Mouse (Mus musculus) inflammation-experienced regulatory T-cells, adult 6 months (primary cell): ENCODE data around the gene Epo. TPM values are rescaled to one million over a fixed set of nuclear protein-coding genes. Genes with fewer than 3 reads are reported as not detected.

Experiments
- ATAC-seq: one replicate; pipeline ENCODE4 v1.8.0; 2017
- polyA plus RNA-seq, 3 experiments: library from polyadenylated mRNA; unstranded; fragments of 100-300 nt; shearing (Covaris generic); gene quantifications; one replicate each; pipeline ENCODE4 v1.2.1; 2017

Gene Epo
- polyA plus RNA-seq, 3 experiments from 2014 or later, result not detected

DNA sequence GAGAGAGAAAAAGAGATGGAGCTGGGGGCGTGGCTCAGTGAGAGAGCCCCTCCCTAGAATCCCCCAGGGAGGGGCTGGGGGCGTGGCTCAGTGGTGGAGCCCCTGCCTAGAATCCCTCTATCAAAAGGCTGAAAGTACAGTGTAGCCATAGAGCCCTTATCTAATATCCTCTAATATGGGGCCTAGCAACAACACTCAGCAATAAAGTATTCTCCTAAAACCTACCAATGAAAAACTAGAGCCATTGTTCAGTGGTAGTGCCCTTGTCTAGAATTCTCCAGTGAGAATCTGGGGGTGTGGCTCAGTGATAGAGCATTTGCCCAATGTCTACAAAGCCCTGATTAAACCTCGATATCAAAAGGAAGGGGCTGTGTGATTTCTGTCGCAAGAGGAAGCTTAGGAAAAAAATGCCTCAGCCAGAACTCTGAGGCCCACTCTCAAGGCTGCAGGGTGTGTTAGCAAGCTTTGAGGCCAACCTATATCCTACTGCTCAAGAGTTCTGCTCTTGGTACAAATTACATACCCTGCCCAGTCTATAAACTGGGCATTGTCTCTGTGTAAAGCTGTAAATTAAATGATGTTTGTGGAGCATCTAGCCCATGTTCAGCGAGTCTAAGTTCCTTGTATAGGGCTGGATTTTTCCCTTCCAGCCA lies 60.7 kb downstream of the Epo start:
- no peak for ATAC-seq

DNA sequence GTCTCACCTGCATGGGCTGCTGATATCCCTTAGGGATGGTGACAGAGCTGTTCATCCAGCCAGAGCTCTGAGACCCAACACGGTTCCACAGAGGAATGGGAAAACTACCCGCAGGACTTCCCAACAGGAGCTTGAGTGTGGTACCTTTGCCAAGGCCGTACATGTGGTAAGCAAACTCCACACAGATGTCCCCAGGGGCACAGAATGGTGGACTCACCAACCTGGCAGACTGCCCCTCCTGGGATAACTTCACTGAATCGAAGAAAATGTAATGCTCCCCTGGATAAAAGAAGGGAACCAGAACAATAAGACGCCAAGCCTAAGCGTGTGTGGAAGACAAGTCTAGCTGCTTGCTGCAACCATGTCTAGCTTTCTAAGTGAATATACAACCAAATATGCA lies 66.1 kb downstream of the Epo start:
- ATAC-seq, result no peak

DNA sequence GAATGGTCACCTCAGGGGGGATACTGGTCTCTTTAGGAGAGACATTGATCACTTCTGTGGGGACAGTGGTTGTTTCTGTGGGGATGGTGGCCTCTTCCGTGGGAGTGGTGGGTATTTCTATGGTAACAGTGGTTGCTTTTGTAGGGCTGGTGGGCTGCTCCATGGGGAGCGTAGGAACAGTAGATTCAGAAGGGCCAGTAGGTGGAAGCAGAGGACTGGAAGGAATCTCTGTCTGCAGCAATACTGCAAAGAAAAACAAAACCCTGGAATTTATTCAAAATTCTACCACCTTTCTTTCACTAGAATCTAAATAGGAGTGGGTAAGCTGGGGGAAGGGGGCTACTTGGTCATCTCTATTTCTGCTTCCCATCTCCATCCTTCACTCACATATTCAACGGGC lies 68.0 kb downstream of the Epo start:
- no peak for ATAC-seq

DNA sequence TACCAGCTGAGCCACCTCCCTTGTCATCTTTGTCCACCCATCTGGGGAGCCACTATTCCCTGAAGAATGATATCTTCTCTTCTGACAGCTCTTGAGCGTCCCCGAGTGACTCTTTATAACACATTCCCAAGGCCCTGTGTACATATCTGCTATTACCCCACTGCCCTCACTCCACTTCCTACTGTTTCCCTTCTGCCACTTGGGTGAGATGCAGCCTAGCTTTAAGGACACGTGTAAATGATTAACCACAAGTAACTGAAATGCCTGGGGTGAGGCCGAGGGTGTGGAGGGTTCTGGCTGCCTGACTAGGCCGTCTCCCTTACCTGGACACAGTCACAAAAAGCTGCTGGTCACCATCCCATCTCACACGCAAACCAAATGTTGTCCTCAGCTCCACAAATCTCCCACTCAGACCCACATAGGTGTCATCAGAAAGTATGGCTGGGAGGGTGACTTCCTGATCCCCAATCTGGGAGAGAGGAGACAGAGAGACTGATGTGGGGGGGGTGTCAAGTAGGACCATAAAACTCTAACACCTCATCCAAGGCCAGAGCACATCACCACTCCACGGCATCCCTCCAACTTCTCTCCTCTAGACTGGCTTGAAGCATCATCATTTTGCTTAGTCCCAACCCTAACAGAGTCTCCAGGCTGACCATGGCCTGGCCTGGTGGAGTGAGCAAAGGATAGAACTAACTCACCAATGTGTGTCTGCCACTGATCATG lies 77.0 kb downstream of the Epo start:
- no peak for ATAC-seq

DNA sequence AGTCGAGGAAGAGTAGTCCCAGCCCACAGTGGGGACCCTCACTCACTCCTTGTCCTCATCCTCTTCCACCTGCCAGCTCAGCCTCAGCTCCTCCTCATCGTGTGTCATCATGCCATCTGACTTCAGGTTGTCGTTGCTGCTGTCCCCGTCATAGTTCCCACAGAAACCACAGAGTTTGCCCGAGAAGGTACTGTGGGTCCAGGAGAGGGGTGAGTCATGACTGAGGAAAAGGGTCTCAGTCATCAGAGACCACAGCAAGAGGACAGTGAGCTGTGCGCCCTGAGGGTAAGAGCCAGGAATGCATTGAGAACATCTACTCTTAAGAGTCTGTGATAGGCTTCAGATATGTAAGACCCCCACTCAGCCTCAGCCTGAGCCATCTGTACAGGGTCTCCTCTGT lies 77.8 kb downstream of the Epo start:
- no peak for ATAC-seq

DNA sequence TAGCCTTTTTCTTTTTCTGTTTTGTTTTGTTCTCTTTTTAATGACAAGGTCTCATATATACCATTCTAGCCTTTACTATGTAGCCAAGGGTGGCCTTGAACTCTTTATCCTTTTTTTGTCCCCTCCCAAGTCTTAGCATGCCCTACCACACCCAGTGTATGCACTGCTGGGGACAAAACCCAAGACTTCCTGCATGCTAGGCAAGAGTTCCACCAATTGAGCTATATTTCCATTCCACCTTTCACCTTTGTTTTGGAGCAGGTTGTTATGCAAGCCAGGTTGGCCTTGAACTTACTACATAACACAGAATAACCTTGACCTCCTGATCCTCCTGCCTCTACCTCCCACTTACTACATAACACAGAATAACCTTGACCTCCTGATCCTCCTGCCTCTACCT lies 87.5 kb downstream of the Epo start:
- ATAC-seq, result no peak

DNA sequence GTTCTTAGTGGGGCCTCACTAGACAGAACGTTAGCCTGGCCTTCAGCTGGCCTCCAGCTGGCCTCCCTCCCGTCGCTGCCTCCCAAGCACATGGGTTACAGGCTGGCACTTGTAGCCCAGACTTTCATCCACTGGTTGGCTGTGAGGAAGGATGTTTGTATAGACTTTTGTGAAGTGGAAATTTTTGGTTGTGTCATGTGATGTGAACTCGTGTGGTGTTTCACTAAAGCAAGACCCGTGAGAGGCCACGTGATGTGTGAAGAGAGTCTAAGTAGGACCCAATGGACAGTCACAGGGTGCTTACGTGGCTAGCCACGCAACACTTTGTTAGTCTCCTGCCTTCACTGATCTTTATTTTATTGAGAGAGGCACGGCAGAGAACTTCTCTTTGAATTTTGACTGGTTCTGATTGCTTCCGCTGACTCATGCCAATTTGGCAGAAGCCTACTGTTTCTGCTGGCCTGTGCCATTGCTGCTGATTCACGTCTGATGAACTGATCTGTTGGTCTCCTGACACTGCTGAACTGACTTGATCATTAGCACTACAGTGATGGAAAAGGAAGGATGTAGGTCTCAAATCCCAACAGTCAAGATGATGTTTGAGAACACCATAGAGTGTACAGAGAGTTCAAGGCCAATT lies 92.7 kb downstream of the Epo start:
- no peak for ATAC-seq

DNA sequence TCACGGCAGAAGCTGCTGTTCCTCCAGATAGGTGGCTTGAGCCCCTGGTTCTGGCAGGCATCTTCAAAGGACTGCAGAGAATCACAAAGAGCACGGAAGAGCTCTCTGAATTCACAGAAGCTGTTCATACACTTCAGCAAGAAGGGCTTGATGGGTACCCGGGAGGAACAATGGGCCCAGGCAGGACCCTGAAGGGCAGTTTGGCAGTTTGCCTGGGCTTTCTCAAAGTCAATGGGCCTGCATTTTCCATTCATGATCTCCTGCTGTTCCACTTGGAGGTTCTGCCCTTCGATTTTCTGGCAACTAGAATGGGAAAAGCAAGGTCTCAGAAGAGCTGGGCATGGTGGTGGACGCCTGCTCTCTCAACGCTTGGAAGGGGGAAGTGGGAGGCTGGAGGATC lies 99.2 kb downstream of the Epo start:
- no peak for ATAC-seq

Other genes with a start within 250 kb of the Epo start
- gene Ache, start 245.7 kb downstream of the Epo start, polyA plus RNA-seq, result not detected
- gene Ufsp1, start 238.6 kb downstream of the Epo start, polyA plus RNA-seq, result 1 to 10 TPM in 2 of 3 experiments, under 1 TPM in 1; 0.32 to 2.0 (median 1.5) TPM
- gene Srrt, start 225.6 kb downstream of the Epo start, polyA plus RNA-seq, result 10 to 100 TPM; 58.1 to 76.1 (median 61.2) TPM
- 1 to 10 TPM; 1.4 to 1.7 (median 1.6) TPM for gene Trip6, start 218.8 kb downstream of the Epo start, polyA plus RNA-seq
- 10 to 100 TPM in 2 of 3 experiments, 1 to 10 TPM in 1; 6.0 to 15.2 (median 11.0) TPM for gene Slc12a9, start 199.6 kb downstream of the Epo start, polyA plus RNA-seq
- not detected for gene Ephb4, start 183.1 kb downstream of the Epo start, polyA plus RNA-seq
- gene Zan, start 56.2 kb downstream of the Epo start, polyA plus RNA-seq, result under 1 TPM; 0.19 to 0.55 (median 0.24) TPM
- 10 to 100 TPM; 51.1 to 61.5 (median 59.1) TPM for gene Pop7, start 30.7 kb downstream of the Epo start, polyA plus RNA-seq
- gene Gigyf1, start 14.7 kb downstream of the Epo start, polyA plus RNA-seq, result 10 to 100 TPM; 14.0 to 33.6 (median 31.4) TPM
- 10 to 100 TPM; 63.1 to 85.4 (median 72.9) TPM for gene Gnb2, start 268 bp upstream of the Epo start, polyA plus RNA-seq
- not detected for gene Actl6b, start 20.3 kb upstream of the Epo start, polyA plus RNA-seq
- 1 to 10 TPM in 2 of 3 experiments, not detected in 1; 1.3 to 1.9 TPM for gene Tfr2, start 36.6 kb upstream of the Epo start, polyA plus RNA-seq
- 10 to 100 TPM; 24.5 to 34.8 (median 31.0) TPM for gene Mospd3, start 67.8 kb upstream of the Epo start, polyA plus RNA-seq
- gene Pcolce, start 80.5 kb upstream of the Epo start, polyA plus RNA-seq, result under 1 TPM in 2 of 3 experiments, not detected in 1; 0.40 to 0.80 TPM
- gene Fbxo24, start 95.8 kb upstream of the Epo start, polyA plus RNA-seq, result under 1 TPM in 2 of 3 experiments, not detected in 1; 0.33 to 0.67 TPM
- gene Lrch4, start 95.9 kb upstream of the Epo start, polyA plus RNA-seq, result 10 to 100 TPM; 57.9 to 66.2 (median 65.6) TPM
- 10 to 100 TPM in 2 of 3 experiments, 1 to 10 TPM in 1; 8.6 to 14.1 (median 13.3) TPM for gene Gm20605, start 95.9 kb upstream of the Epo start, polyA plus RNA-seq
- 10 to 100 TPM; 18.2 to 49.8 (median 44.0) TPM for gene Sap25, start 108.1 kb upstream of the Epo start, polyA plus RNA-seq
- not detected for gene Irs3, start 112.5 kb upstream of the Epo start, polyA plus RNA-seq
- 10 to 100 TPM; 16.1 to 21.7 (median 16.4) TPM for gene Agfg2, start 151.5 kb upstream of the Epo start, polyA plus RNA-seq
- under 1 TPM in 2 of 3 experiments, not detected in 1; 0.12 to 0.20 TPM for gene Nyap1, start 208.4 kb upstream of the Epo start, polyA plus RNA-seq
- 10 to 100 TPM; 43.3 to 83.4 (median 64.7) TPM for gene Tsc22d4, start 212.5 kb upstream of the Epo start, polyA plus RNA-seq
- gene Ppp1r35, start 245.6 kb upstream of the Epo start, polyA plus RNA-seq, result 10 to 100 TPM in 1 of 3 experiments, 1 to 10 TPM in 2; 6.0 to 10.9 (median 6.5) TPM